Mouse (Mus musculus) G1E (cell line): ENCODE results near the gene Papss1. TPM values are rescaled to one million over a fixed set of nuclear protein-coding genes. Genes with fewer than 3 reads are reported as not detected.
A peak's percentile ranks its signal among the peaks of the same experiment; 100 is the strongest.

Experiments used
- ATAC-seq: 2 replicates; pipeline ENCODE4 v1.8.0; 2016; ENCODE audit warnings: mild to moderate bottlenecking; ENCODE audit not compliant: insufficient number of reproducible peaks, poor library complexity, low FRiP score, severe bottlenecking; ENCODE audit errors: extremely low read depth
- DNase-seq: peaks from one replicate; pipeline ENCODE4 v3.0.0; 2012; ENCODE audit warnings: low spot score
- H3K27me3 ChIP-seq: 2 replicates; pipeline ENCODE4 v1.6.1; 2012; ENCODE audit warnings: mild to moderate bottlenecking, low read length, inconsistent platforms; ENCODE audit not compliant: insufficient read depth
- H3K36me3 ChIP-seq: replicated peaks from 2 replicates; pipeline ENCODE3; 2012; ENCODE audit warnings: mild to moderate bottlenecking, inconsistent platforms
- H3K4me1 ChIP-seq: 2 replicates; pipeline ENCODE4 v1.6.1; 2012; ENCODE audit warnings: low read depth, low read length, inconsistent platforms, mixed read lengths; ENCODE audit not compliant: insufficient read depth
- H3K4me3 ChIP-seq: 2 replicates; pipeline ENCODE4 v1.5.1; 2012; ENCODE audit warnings: low read depth, mild to moderate bottlenecking, inconsistent platforms, low read length, moderate library complexity, mixed read lengths
- H3K9me3 ChIP-seq: replicated peaks from 2 replicates; pipeline ENCODE4 v1.6.1; 2012; ENCODE audit warnings: inconsistent platforms
- CTCF ChIP-seq: IDR thresholded peaks from 2 replicates; pipeline ENCODE4 v1.5.1; 2012; ENCODE audit warnings: low read depth, low read length, inconsistent platforms, mixed read lengths
- GATA1 ChIP-seq: IDR thresholded peaks from 2 replicates; pipeline ENCODE4 v1.6.1; 2012; ENCODE audit warnings: borderline replicate concordance, low read length, inconsistent platforms, mixed read lengths
- GATA2 ChIP-seq: IDR thresholded peaks from 2 replicates; pipeline ENCODE4 v1.6.1; 2012; ENCODE audit warnings: low read depth, low read length, inconsistent platforms, borderline replicate concordance
- POLR2AphosphoS5 ChIP-seq: IDR thresholded peaks from 2 replicates; pipeline ENCODE4 v1.6.1; 2012; ENCODE audit warnings: low read depth, low read length, inconsistent platforms; ENCODE audit not compliant: insufficient replicate concordance
- TAL1 ChIP-seq: conservative IDR thresholded peaks from 2 replicates; pipeline ENCODE4 v1.6.1; 2012; ENCODE audit warnings: low read depth, low read length, inconsistent platforms, mixed read lengths
- polyA plus RNA-seq: library from polyadenylated mRNA; stranded (reverse); fragments of >175 nt; gene quantifications from 2 replicates; pipeline ENCODE4 v1.2.3, GENCODE M21; 2012
- total RNA-seq, 2 experiments: library from RNA; stranded (forward) in 1 of 2; stranded (reverse) in 1 of 2; fragments of 200-1000 nt in 1 of 2; fragments of >200 nt in 1 of 2; fragmentation: Nextera tagmentation in 1 of 2; gene quantifications; 2 replicates each; pipeline ENCODE4 v1.2.3; 2014 to 2017

Gene Papss1
- total and polyA plus RNA-seq, 3 experiments: 28.2 to 47.7 (median 33.4) TPM

- Histone ChIP-seq H3K4me1 (peaks cover 11% of the 10 kb centered on the region), H3K36me3 (peaks cover 49% of the 10 kb centered on the region), H3K4me3 (no peak overlapping the region), H3K9me3 (no peaks in the 10 kb centered on the region), H3K27me3 (no peaks in the 10 kb centered on the region)
- no peak for DNase-seq
- TF ChIP-seq POLR2AphosphoS5 (no peak), CTCF (no peak), TAL1 (no peak), GATA2 (no peak), GATA1 (no peak)
- no peak for ATAC-seq
Observed at GRCm38 (mm10) chr3:131573555-131573954, 9.0 kb downstream of the Papss1 start.

- no peak overlapping the region for H3K4me3 ChIP-seq
- TF ChIP-seq POLR2AphosphoS5 (no peak), GATA1 (no peak), GATA2 (no peak), CTCF (no peak), TAL1 (no peak)
- H3K36me3 ChIP-seq: peaks cover 68% of the 10 kb centered on the region
- no peaks in the 10 kb centered on the region for H3K4me1 ChIP-seq
- DNase-seq: no peak
- no peaks in the 10 kb centered on the region for H3K9me3 ChIP-seq
- H3K27me3 ChIP-seq: no peaks in the 10 kb centered on the region
- ATAC-seq: no peak
Observed at GRCm38 (mm10) chr3:131578434-131579104, 14.0 kb downstream of the Papss1 start.

GRCm38 (mm10) chr3:131580040-131580439, 15.5 kb downstream of the Papss1 start:
- H3K36me3 ChIP-seq: peaks cover 70% of the 10 kb centered on the region
- TF ChIP-seq GATA1 (no peak), CTCF (no peak), TAL1 (no peak), GATA2 (no peak), POLR2AphosphoS5 (no peak)

GRCm38 (mm10) chr3:131581096-131581495, 16.5 kb downstream of the Papss1 start:
- TF ChIP-seq GATA1 (no peak), POLR2AphosphoS5 (no peak), TAL1 (no peak), CTCF (no peak), GATA2 (no peak)
- DNase-seq: no peak
- Histone ChIP-seq H3K4me3 (no peak overlapping the region), H3K9me3 (no peaks in the 10 kb centered on the region), H3K27me3 (no peaks in the 10 kb centered on the region), H3K4me1 (no peaks in the 10 kb centered on the region), H3K36me3 (peaks cover 74% of the 10 kb centered on the region)
- ATAC-seq: no peak

More at GRCm38 (mm10) chr3:131580040-131580439, 15.5 kb downstream of the Papss1 start:
- ATAC-seq (no peak), DNase-seq (no peak)
- Histone ChIP-seq H3K4me3 (no peak overlapping the region), H3K4me1 (no peaks in the 10 kb centered on the region), H3K9me3 (no peaks in the 10 kb centered on the region), H3K27me3 (no peaks in the 10 kb centered on the region)

- Histone ChIP-seq H3K9me3 (no peaks in the 10 kb centered on the region), H3K4me3 (no peak overlapping the region), H3K4me1 (no peaks in the 10 kb centered on the region), H3K27me3 (no peaks in the 10 kb centered on the region), H3K36me3 (peaks cover 87% of the 10 kb centered on the region)
- ATAC-seq: peak; percentile 28; the same call in 1 of the 2 replicates
- no peak for TF ChIP-seq CTCF
- no peak for TF ChIP-seq GATA1
- TF ChIP-seq TAL1: no peak
- TF ChIP-seq GATA2: no peak
- DNase-seq: no peak
Observed at GRCm38 (mm10) chr3:131586818-131587217, 22.2 kb downstream of the Papss1 start.

GRCm38 (mm10) chr3:131587959-131588358, 23.4 kb downstream of the Papss1 start:
- Histone ChIP-seq H3K27me3 (no peaks in the 10 kb centered on the region), H3K4me1 (no peaks in the 10 kb centered on the region), H3K9me3 (no peaks in the 10 kb centered on the region), H3K36me3 (peaks cover 87% of the 10 kb centered on the region), H3K4me3 (no peak overlapping the region)
- TF ChIP-seq POLR2AphosphoS5: no peak
- no peak for TF ChIP-seq GATA1
- no peak for TF ChIP-seq GATA2
- no peak for TF ChIP-seq TAL1
- TF ChIP-seq CTCF: no peak
- ATAC-seq (no peak), DNase-seq (no peak)
